Mouse (Mus musculus) cerebellum, adult 2 months (tissue): ENCODE data around the gene Pax5. TPM values are rescaled to one million over a fixed set of nuclear protein-coding genes. Genes with fewer than 3 reads are reported as not detected.

Experiments used
- DNase-seq, 2 experiments: peaks; one replicate each; pipeline ENCODE4 v3.0.0; 2021
- H3K27ac ChIP-seq: fragments of 200-500 bp; 2 replicates; pipeline ENCODE4 v1.5.1; 2012; ENCODE audit warnings: low read length, control low read depth, inconsistent platforms; ENCODE audit not compliant: insufficient read depth
- H3K27me3 ChIP-seq: fragments of 200-500 bp; 2 replicates; pipeline ENCODE4 v1.6.1; 2012; ENCODE audit warnings: inconsistent platforms, mild to moderate bottlenecking, low read length, moderate library complexity; ENCODE audit not compliant: control insufficient read depth, insufficient read depth
- H3K4me1 ChIP-seq: fragments of 200-500 bp; 2 replicates; pipeline ENCODE4 v1.6.1; 2011; ENCODE audit warnings: low read length; ENCODE audit not compliant: control insufficient read depth, insufficient read depth
- H3K4me3 ChIP-seq: fragments of 200-500 bp; replicated peaks from 2 replicates; pipeline ENCODE3; 2011; ENCODE audit warnings: mild to moderate bottlenecking, low read depth, low read length, control low read depth; ENCODE audit not compliant: insufficient read depth
- CTCF ChIP-seq: fragments of 200-500 bp; IDR thresholded peaks from 2 replicates; pipeline ENCODE4 v1.5.1; 2011; ENCODE audit warnings: low read depth, mild to moderate bottlenecking, control low read depth, low read length, moderate library complexity, borderline replicate concordance; ENCODE audit not compliant: insufficient read depth
- POLR2A ChIP-seq: fragments of 200-500 bp; IDR thresholded peaks from 2 replicates; pipeline ENCODE4 v1.6.1; 2011; ENCODE audit warnings: low read length, control low read depth, borderline replicate concordance; ENCODE audit not compliant: insufficient read depth
- WGBS: fragments of 180-500 bp; shearing (Covaris S2); methylation state at CpG from one replicate; pipeline ENCODE4 v1.1.7; 2018; 5-methylcytosine and 5-hydroxymethylcytosine counted together
- polyA plus RNA-seq: library from polyadenylated mRNA; depleted of rRNA; stranded (reverse); fragments of >200 nt; gene quantifications from 2 replicates; pipeline ENCODE4 v1.2.3, GENCODE M21; 2012; rRNA removed

The Pax5 gene
- polyA plus RNA-seq, 1 experiment, result 0.13 TPM

- Histone ChIP-seq H3K4me3 (no peak overlapping the region), H3K4me1 (no peaks in the 10 kb centered on the region), H3K27me3 (no peaks in the 10 kb centered on the region), H3K27ac (no peak overlapping the region)
- TF ChIP-seq CTCF, result no peak
- no peak for TF ChIP-seq POLR2A
- 91% methylated on average over 1 of the region's 1 CpGs for WGBS
- DNase-seq, result no peak
Measured at GRCm38 (mm10) chr4:44479755-44480154, 230.5 kb downstream of the Pax5 start.

Other genes starting within 250 kb of the Pax5 start
- 58.0 and 58.1 TPM in 2 replicates for gene Zcchc7, start 45.4 kb upstream of the Pax5 start, polyA plus RNA-seq